Mouse (Mus musculus): ENCODE measurements around the gene Pgs1. TPM values are rescaled to one million over a fixed set of nuclear protein-coding genes. Genes with fewer than 3 reads are reported as not detected.

Pgs1 gene
- total and polyA plus RNA-seq, 3 experiments, result 38.1 to 60.5 (median 50.8) TPM

DNA sequence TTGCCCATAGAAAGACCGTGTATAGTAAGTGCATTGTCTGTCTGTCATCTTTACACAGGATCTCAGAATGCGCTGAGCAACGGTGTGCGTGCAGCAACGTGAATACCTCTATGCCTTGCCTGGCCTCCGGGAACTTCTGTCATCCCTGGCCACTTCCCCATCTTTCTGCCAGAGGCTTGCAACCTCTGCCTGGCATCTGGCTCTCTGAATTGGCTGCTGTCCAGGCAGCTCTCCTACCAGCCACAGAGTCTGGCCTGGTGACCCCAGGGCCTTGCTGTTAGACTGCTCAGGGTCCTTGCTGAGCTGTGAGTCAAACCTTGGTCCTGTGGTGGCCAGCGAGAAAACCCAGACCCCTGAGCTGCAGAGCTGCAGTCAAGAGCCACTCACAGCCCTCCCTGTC lies 27.9 kb upstream of the Pgs1 start:
- no peak for DNase-seq (ENCODE audit: extremely low read depth)
- Histone ChIP-seq H3K36me3 (replicated peaks in 1 of 2; ENCODE audit: control insufficient read depth in 1 of 2, insufficient read depth in 1 of 2, low read length in 1 of 2) (no peaks in the 10 kb centered on the region), H3K4me3 (replicated peaks in 1 of 3; ENCODE audit: low read depth in 2 of 3, low read length in 2 of 3, poor library complexity in 1 of 3) (no peak overlapping the region), H3K27ac (ENCODE audit: insufficient read depth, low read depth) (no peak overlapping the region), H3K9ac (ENCODE audit: insufficient read depth, low read depth) (no peak overlapping the region), H3K79me2 (replicated peaks; ENCODE audit: control insufficient read depth, extremely low read depth, insufficient read depth, poor library complexity, severe bottlenecking) (no peaks in the 10 kb centered on the region), H3K4me1 (ENCODE audit: control insufficient read depth in 1 of 2, insufficient read depth in 2 of 2) (peaks cover 24 to 40% of the 10 kb centered on the region in 2 experiments), H3K27me3 (replicated peaks) (peaks cover 83% of the 10 kb centered on the region), H3K9me3 (replicated peaks; ENCODE audit: low read length) (no peaks in the 10 kb centered on the region), H3K4me2 (ENCODE audit: insufficient read depth, low read depth, poor library complexity, severe bottlenecking) (no peak overlapping the region)
- TF ChIP-seq USF1 (IDR thresholded peaks at IDR 0.05; ENCODE audit: low read depth, low read length), result no peak
- TF ChIP-seq USF2 (conservative IDR thresholded peaks at IDR 0.05; ENCODE audit: low read depth, low read length), result no peak
- no peak for TF ChIP-seq JUN (IDR thresholded peaks at IDR 0.05; ENCODE audit: insufficient read depth, low read depth, low read length)
- no peak for TF ChIP-seq JUND (conservative IDR thresholded peaks at IDR 0.05; ENCODE audit: low read depth, low read length)
- TF ChIP-seq ZMIZ1 (IDR thresholded peaks at IDR 0.05; ENCODE audit: low read depth, low read length), result no peak
- TF ChIP-seq MYC (IDR thresholded peaks at IDR 0.05; ENCODE audit: low read depth, low read length), result no peak
- dilution Hi-C loops (cut with MboI; ENCODE audit: extremely low pct_ligation_motif_present, extremely low pct_unique_long_range_greater_than_20kb, low sequenced_read_pairs), result no loop called here
- in situ Hi-C loops (cut with MboI; ENCODE audit: low pct_ligation_motif_present, low pct_unique_long_range_greater_than_20kb, low sequenced_read_pairs), result no loop called here

DNA sequence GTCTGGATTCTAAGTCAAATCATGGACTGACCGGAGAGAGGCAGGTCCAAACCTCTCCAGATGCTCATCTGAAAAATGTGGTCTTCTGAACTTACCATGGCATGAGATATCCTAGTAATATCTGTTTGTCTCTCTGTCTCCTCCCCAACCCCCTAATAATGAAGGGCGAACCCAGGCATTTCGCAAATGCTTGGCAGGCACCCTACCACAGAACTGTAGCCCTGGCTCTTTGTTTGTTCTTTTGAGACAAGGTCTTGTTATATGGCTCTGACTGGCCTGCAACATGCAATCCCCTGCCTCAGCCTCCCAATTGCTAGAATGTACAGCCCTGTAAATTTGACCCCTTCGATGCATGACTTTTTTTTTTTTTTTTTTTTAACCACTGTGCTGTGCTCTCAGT lies 26.9 kb upstream of the Pgs1 start:
- dilution Hi-C loops (cut with MboI; ENCODE audit: extremely low pct_ligation_motif_present, extremely low pct_unique_long_range_greater_than_20kb, low sequenced_read_pairs) (no loop called here), in situ Hi-C loops (cut with MboI; ENCODE audit: low pct_ligation_motif_present, low pct_unique_long_range_greater_than_20kb, low sequenced_read_pairs) (no loop called here)
- Histone ChIP-seq H3K9me3 (replicated peaks; ENCODE audit: low read length) (no peaks in the 10 kb centered on the region), H3K79me2 (replicated peaks; ENCODE audit: control insufficient read depth, extremely low read depth, insufficient read depth, poor library complexity, severe bottlenecking) (no peaks in the 10 kb centered on the region), H3K4me2 (ENCODE audit: insufficient read depth, low read depth, poor library complexity, severe bottlenecking) (no peak overlapping the region), H3K4me3 (replicated peaks in 1 of 3; ENCODE audit: low read depth in 2 of 3, low read length in 2 of 3, poor library complexity in 1 of 3) (no peak overlapping the region), H3K27ac (ENCODE audit: insufficient read depth, low read depth) (no peak overlapping the region), H3K4me1 (ENCODE audit: control insufficient read depth in 1 of 2, insufficient read depth in 2 of 2) (peaks cover 31 to 46% of the 10 kb centered on the region in 2 experiments), H3K9ac (ENCODE audit: insufficient read depth, low read depth) (no peak overlapping the region), H3K27me3 (replicated peaks) (peaks cover 87% of the 10 kb centered on the region), H3K36me3 (replicated peaks in 1 of 2; ENCODE audit: control insufficient read depth in 1 of 2, insufficient read depth in 1 of 2, low read length in 1 of 2) (no peaks in the 10 kb centered on the region)
- TF ChIP-seq MXI1 (IDR thresholded peaks at IDR 0.05; ENCODE audit: low read depth, low read length) (0 out of 2 replicates have a peak, but pooled peaks have one; percentile 6), ZNF384 (IDR thresholded peaks at IDR 0.05; ENCODE audit: low read depth, low read length) (peak; percentile 85), BHLHE40 (IDR thresholded peaks at IDR 0.05; ENCODE audit: low read depth, low read length) (no peak)
- no peak for DNase-seq (ENCODE audit: extremely low read depth)

DNA sequence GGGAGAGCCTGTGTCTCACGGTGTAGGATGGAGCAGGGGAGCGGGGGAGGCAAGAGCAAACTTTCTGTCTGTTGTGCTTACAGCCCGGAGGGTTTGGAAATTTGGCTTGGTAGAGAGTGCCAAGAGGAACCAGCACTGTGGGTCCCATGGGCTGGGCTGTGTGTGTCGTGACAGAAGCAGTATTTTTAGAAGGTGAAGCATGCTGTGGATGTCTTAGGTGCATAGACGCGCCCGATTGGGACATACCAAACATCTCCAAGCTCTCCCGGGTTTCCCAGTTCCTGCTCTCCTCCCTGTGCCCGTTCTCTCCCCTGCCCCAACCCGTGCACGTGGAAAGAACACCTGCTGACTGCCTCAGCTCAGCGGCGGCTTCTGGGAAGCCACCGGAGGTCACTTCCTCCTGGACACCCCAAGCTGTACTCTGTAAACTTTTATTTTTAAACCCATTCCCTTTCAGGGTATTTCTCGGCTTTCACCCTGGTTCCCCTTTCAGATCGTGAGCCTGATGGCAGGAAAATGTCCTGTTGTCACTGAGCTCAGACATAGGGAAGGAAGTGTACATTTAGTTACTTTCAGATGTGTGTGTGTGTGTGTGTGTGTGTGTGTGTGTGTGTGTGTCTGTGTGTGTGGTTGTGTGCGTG lies 26.2 kb upstream of the Pgs1 start:
- in situ Hi-C loops (cut with MboI; ENCODE audit: low pct_ligation_motif_present, low pct_unique_long_range_greater_than_20kb, low sequenced_read_pairs), result no loop called here
- Histone ChIP-seq H3K9ac (ENCODE audit: insufficient read depth, low read depth) (no peak overlapping the region), H3K79me2 (replicated peaks; ENCODE audit: control insufficient read depth, extremely low read depth, insufficient read depth, poor library complexity, severe bottlenecking) (no peaks in the 10 kb centered on the region), H3K27me3 (replicated peaks) (peaks cover 87% of the 10 kb centered on the region), H3K4me2 (ENCODE audit: insufficient read depth, low read depth, poor library complexity, severe bottlenecking) (peak overlapping the region; percentile 35), H3K4me1 (ENCODE audit: control insufficient read depth in 1 of 2, insufficient read depth in 2 of 2) (peaks cover 37 to 52% of the 10 kb centered on the region in 2 experiments), H3K36me3 (replicated peaks in 1 of 2; ENCODE audit: control insufficient read depth in 1 of 2, insufficient read depth in 1 of 2, low read length in 1 of 2) (no peaks in the 10 kb centered on the region), H3K27ac (ENCODE audit: insufficient read depth, low read depth) (no peak overlapping the region), H3K9me3 (replicated peaks; ENCODE audit: low read length) (no peaks in the 10 kb centered on the region), H3K4me3 (replicated peaks in 1 of 3; ENCODE audit: low read depth in 2 of 3, low read length in 2 of 3, poor library complexity in 1 of 3) (no peak overlapping the region)
- no peak for DNase-seq (ENCODE audit: extremely low read depth)
- TF ChIP-seq PAX5 (IDR thresholded peaks at IDR 0.05; ENCODE audit: low read length), result no peak
- TF ChIP-seq ETS1 (conservative IDR thresholded peaks at IDR 0.05; ENCODE audit: low read depth, low read length), result peak; percentile 83
- peak; percentile 69 for TF ChIP-seq MYC (IDR thresholded peaks at IDR 0.05; ENCODE audit: low read depth, low read length)
- TF ChIP-seq SIN3A (IDR thresholded peaks at IDR 0.05; ENCODE audit: low read length), result peak; percentile 66; the same call in 1 of the 2 replicates
- 0 out of 2 replicates have a peak, but pooled peaks have one; percentile 28 for TF ChIP-seq MAX (IDR thresholded peaks at IDR 0.05; ENCODE audit: low read length)
- no peak for TF ChIP-seq USF1 (IDR thresholded peaks at IDR 0.05; ENCODE audit: low read depth, low read length)
- peak; percentile 82 for TF ChIP-seq EP300 (IDR thresholded peaks at IDR 0.05; ENCODE audit: low read length)
- peak; percentile 61; the same call in 1 of the 2 replicates for TF ChIP-seq MAZ (IDR thresholded peaks at IDR 0.05; ENCODE audit: low read depth, low read length)
- TF ChIP-seq BHLHE40 (IDR thresholded peaks at IDR 0.05; ENCODE audit: low read depth, low read length), result peak; percentile 92
- TF ChIP-seq IRF4 (IDR thresholded peaks at IDR 0.05; ENCODE audit: low read depth, low read length), result peak; percentile 69; the same call in 1 of the 2 replicates
- peak; percentile 25 for TF ChIP-seq CHD2 (IDR thresholded peaks at IDR 0.05; ENCODE audit: low read length)
- no peak for TF ChIP-seq NELFE (IDR thresholded peaks at IDR 0.05; ENCODE audit: low read depth, low read length)
- TF ChIP-seq MAFK (IDR thresholded peaks at IDR 0.05; ENCODE audit: insufficient replicate concordance, low read length), result peak; percentile 15; the same call in 1 of the 2 replicates
- no peak for TF ChIP-seq SMC3 (IDR thresholded peaks at IDR 0.05; ENCODE audit: low read depth, low read length)
- TF ChIP-seq TCF12 (IDR thresholded peaks at IDR 0.05; ENCODE audit: low read depth, low read length), result peak; percentile 83
- peak; percentile 88 for TF ChIP-seq MEF2A (IDR thresholded peaks at IDR 0.05; ENCODE audit: borderline replicate concordance, low read depth, low read length)
- dilution Hi-C loops (cut with MboI; ENCODE audit: extremely low pct_ligation_motif_present, extremely low pct_unique_long_range_greater_than_20kb, low sequenced_read_pairs), result no loop called here
